Mouse (Mus musculus): ENCODE data around the gene Gm884.

Gm884 gene

GRCm38 (mm10) chr11:103621040-103621439, at the start of gene Gm884:
Gm884 (minus strand) TSS chr11:103621140.
- DNase-seq = no peak

- no peak for DNase-seq
Measured at GRCm38 (mm10) chr11:103666907-103667426, 46.0 kb upstream of the Gm884 start.

GRCm38 (mm10) chr11:103666181-103666906, 45.4 kb upstream of the Gm884 start:
- peak in 1 of 2 experiments; percentile 27 for DNase-seq

DNA sequence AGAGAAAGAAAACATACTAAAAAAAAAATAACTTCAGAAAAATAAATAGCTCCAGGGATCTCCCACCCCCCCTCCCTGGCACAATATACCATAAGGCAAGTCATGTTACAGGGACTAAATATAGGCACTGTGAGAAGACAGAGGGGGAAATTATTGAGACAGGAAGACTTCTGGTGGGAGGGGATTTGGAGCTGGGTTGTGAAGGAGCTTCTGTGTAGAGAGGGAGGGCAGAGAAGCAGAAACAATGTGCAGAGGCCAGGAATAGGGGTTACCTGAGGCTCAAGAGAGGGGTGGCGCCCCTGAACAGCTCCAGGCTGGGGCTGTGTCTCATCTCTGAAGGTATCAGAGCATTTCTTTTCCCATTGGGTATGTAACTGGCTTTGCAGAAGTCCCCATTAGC, 44.8 kb upstream of the Gm884 start:
- DNase-seq = no peak

DNA sequence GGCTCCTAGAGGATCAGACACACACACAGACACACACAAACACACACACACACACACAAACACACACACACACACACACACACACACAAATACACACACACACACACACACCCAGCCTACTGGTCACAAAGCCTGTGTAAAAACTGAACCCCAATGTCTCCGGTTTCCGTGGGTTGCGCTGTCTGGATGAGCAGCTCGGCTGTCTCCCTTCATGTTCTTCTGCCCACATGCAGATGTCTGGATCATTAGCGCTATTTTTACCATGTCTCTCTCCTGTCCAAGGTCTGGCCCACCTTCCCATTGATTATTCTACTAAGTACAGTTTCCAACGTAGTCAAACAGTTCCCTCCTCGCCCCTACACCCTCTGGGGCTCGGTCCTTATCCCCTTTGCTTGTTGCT, 42.2 kb upstream of the Gm884 start:
- no peak for DNase-seq

- DNase-seq = no peak
Measured at GRCm38 (mm10) chr11:103662546-103662945, 41.6 kb upstream of the Gm884 start.

DNA sequence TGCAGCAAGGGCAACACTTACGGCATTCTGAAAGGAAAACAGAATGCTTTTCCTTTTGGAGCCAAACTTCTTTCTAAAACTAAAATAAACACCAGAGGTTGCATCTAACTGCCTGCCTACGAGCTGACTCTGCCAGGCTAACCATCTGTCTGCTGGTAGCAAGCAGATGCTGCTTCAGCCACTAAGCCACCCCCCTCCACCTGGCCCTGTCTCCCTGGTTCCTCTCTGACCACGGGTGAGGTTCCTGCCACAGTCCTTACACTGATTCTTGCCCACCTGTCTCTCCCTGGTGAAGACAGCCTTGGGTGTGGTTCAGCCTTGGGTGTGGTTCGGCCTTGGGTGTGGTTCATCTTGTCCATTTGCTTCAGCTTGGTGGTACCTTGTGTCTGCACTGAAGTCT, 40.9 kb upstream of the Gm884 start:
- peak in 1 of 2 experiments; percentile 23 for DNase-seq

- no peak for DNase-seq
Measured at GRCm38 (mm10) chr11:103658189-103658588, 37.2 kb upstream of the Gm884 start.

DNA sequence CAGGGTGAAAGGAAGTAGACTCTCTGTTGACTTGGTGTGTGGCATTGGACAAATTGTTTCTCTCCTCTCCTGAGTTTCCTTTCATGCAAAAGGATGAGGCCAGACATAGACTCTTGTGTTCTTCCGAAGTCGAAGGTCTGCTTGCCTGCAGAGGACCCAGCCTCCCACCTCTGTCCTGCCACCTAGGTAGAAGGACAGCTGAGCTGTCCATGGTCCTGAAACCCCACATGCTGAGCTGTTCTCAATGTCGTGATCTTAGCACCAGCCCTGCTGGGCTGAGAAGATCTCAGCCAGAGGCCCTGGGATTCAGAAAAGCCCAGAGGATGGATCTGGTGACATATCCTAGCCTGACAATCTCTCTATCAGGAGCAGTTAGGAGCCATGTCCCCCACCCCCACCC, 35.6 kb upstream of the Gm884 start:
- DNase-seq = no peak

- DNase-seq = no peak
Measured at GRCm38 (mm10) chr11:103653359-103653965, 32.5 kb upstream of the Gm884 start.

DNA sequence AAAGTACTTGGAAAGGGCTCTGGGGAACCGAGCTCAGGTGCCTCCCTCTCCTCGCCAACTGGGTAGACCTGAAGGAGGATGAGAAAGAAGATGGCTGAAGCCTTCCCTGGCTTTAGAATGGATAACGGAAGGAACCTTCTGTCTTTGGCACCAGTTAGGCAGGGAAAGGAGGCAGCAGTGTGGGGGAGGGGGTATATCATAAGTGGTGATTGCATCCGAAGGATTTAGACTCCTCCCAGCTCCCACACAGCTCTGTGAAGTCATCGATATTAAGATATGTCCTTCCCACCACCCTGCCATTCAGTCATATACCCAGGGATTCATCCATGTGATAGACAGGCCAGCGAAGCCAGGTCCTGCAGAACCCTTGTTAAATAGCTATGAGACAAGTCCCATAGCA, 30.5 kb upstream of the Gm884 start:
- DNase-seq = no peak

GRCm38 (mm10) chr11:103649983-103650493, 29.1 kb upstream of the Gm884 start:
- DNase-seq = no peak

GRCm38 (mm10) chr11:103649301-103649982, 28.5 kb upstream of the Gm884 start, which contains the start of gene Rprml:
Rprml (plus strand) TSS chr11:103649570.
- DNase-seq = peak; percentile 19 to 26

GRCm38 (mm10) chr11:103648656-103649055, 27.7 kb upstream of the Gm884 start:
- no peak for DNase-seq

GRCm38 (mm10) chr11:103647921-103648620, 27.1 kb upstream of the Gm884 start:
- DNase-seq = no peak

- no peak for DNase-seq
Measured at GRCm38 (mm10) chr11:103646301-103646700, 25.4 kb upstream of the Gm884 start.

GRCm38 (mm10) chr11:103645731-103646130, 24.8 kb upstream of the Gm884 start:
- DNase-seq = peak; percentile 37 to 42

- DNase-seq = no peak
Measured at GRCm38 (mm10) chr11:103643211-103643610, 22.3 kb upstream of the Gm884 start.

GRCm38 (mm10) chr11:103639407-103639946, 18.5 kb upstream of the Gm884 start:
- peak; percentile 59 to 65 for DNase-seq

DNA sequence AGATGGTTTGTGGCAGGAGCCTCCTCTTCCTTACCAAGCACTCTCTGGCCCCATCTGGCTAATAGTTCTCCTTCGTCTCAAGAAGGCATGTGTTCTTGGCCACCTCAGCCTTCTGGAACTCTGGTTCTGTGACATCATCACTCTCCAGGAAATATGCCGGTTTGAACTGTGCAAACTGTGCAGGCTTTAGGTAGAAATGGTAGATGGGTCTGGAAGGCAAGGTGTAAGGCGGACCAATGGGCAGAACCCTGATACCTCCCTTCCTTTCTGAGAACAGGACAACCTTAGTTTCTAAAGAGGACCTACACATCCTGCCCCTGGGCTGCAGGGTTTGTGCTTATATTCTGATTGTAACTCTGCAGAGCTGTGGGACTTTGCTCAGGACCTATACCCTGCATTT, 17.9 kb upstream of the Gm884 start, which contains the start of gene Lyzl6:
Gene Lyzl6, minus strand, starts transcription at position 101 of the 400 bp plus-strand sequence.
- no peak for DNase-seq

DNA sequence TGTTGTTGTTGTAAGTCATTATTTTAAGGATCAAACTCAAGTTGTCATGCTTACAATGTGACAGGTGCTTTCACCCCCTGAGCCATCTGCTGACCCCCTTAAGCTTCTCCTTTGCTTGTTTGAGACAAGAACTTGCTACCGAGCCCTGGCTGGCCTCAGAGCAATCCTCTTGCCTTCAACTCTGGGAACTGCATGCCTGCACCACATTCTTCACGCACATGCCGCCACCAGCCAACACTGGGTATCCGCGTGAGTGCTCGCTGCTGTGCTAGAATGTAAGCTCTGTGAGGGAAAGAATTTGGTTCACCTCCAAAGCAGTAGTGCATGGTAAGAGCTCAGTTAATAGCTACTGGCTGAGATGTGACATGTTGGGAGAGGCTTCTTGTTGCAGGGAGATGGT, 15.3 kb upstream of the Gm884 start:
- DNase-seq = no peak

DNA sequence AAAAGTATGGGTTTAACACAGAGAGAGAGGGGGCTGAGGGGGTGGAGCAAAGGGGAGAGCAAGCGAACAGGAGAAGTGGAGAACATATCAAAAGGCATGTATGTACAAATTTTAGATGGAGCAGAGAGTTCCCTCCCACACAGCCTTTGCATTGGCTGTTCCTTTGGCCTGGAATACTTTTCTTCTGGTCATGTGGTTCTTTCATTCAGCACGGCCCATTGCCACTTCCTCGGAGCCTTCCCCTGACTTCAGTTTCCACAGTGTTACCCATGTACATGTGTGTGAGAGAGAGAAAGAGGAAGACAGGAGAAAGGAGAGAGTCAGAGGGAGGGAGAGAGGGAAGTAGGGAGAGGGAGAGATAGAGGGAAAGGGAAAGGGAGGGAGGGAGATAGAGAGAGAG, 14.5 kb upstream of the Gm884 start:
- no peak for DNase-seq
